Mouse (Mus musculus) liver, postnatal 0 days (tissue): ENCODE measurements around the gene Arl6ip5.

Experiments used
- CTCF ChIP-seq: sonication (generic); IDR thresholded peaks from 2 replicates; pipeline ENCODE4 v1.5.1; 2016; ENCODE audit warnings: antibody characterized with exemption, low read depth
- EP300 ChIP-seq: IDR thresholded peaks from 2 replicates; pipeline ENCODE4 v1.6.1; 2016; ENCODE audit warnings: antibody characterized with exemption, low read depth, mild to moderate bottlenecking

- TF ChIP-seq CTCF, result no peak
- TF ChIP-seq EP300, result no peak
Measured at GRCm38 (mm10) chr6:97276890-97277497, 66.5 kb downstream of the Arl6ip5 start.
